Comparison of ENCODE assay signal across 8 mouse cellular contexts in the genomic region with DNA sequence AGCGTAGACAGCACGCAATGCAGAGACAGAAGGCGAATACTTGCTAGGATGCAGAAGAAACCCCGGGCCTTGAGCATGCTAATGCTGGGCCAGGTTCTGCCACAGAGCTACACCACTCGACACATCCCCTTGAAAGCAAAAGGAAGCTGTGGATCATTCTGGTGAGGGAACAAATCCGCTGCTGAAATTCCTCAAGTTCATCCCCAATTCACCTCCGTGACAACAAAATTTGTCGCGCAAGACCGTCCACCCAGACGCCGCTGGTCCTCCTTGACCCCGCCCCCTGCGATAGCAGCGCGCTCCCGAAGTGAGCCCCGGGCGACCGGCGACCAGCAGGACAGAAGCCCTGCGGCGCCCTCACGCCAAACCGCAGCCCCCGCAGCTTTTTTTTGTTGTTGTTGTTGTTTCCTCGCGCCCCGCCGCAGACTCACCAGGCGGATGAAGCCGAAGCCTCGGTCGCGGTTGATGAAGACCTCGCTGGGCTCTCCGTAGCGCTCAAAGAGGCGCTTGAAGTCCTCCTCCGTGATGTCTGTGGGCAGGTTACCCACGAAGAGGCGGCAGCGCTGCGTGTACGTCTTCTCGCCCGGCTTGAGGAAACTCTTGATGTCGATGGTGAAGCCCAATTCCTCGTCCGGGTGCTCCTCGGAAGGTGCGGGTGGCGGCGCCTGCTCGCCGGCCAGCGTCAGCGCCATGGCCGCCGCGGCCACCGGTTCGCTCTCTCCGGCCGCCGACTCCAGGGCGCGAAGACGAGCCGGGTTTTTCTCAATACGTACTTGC. TPM values are rescaled to one million over a fixed set of nuclear protein-coding genes. Genes with fewer than 3 reads are reported as not detected.
DNase-seq lines count a peak whose midpoint lies in the region; ATAC-seq and TF ChIP-seq lines count a peak whose summit lies in the region.

No protein-coding gene starts in this region.

- ATAC-seq in forebrain, embryonic 11.5 days (replicated peaks; ENCODE audit: low FRiP score), result peak; percentile 34
- peak; percentile 45 for ATAC-seq in heart, embryonic 16.5 days (replicated peaks; ENCODE audit: extremely low read depth, insufficient read depth, low FRiP score)
- ATAC-seq in liver, embryonic 15.5 days (ENCODE audit: insufficient read depth), result peak; percentile 58
- peak; percentile 43 for ATAC-seq in neural tube, embryonic 12.5 days (ENCODE audit: low FRiP score, low read depth)
- peak; percentile 53 for ATAC-seq in stomach, postnatal 0 days (ENCODE audit: low FRiP score, low TSS enrichment)

- H3K79me2 ChIP-seq in CH12.LX (replicated peaks; ENCODE audit: control insufficient read depth, extremely low read depth, insufficient read depth, poor library complexity, severe bottlenecking), result peaks cover 52% of the 10 kb centered on the region

- TF ChIP-seq EP300 in CH12.LX (IDR thresholded peaks at IDR 0.05; ENCODE audit: low read length), result no peak
- no peak for TF ChIP-seq EP300 in stomach, postnatal 0 days (optimal IDR thresholded peaks at IDR 0.05)

- DNase-seq in CH12.LX (ENCODE audit: extremely low read depth), result peak; percentile 41
- peak; percentile 55 for DNase-seq in c-Kit-positive CD71-positive TER-119-negative erythroid progenitor cells, embryonic 14.5 days (ENCODE audit: low read depth)
- peak; percentile 80 for DNase-seq in forebrain, embryonic 11.5 days (ENCODE audit: low spot score)
- peak; percentile 57 to 85 for DNase-seq in kidney, postnatal 36 days
- DNase-seq in stomach, postnatal 0 days (ENCODE audit: low spot score), result peak; percentile 76

- peaks cover 0 to 10% of the 10 kb centered on the region in 2 experiments for H3K36me3 ChIP-seq in CH12.LX (replicated peaks in 1 of 2; ENCODE audit: control insufficient read depth in 1 of 2, insufficient read depth in 1 of 2, low read length in 1 of 2)
- H3K36me3 ChIP-seq in forebrain, embryonic 11.5 days (ENCODE audit: control insufficient read depth, insufficient read depth, low read length), result no peaks in the 10 kb centered on the region
- H3K36me3 ChIP-seq in heart, embryonic 16.5 days (ENCODE audit: control insufficient read depth, insufficient read depth), result no peaks in the 10 kb centered on the region
- peaks cover 10% of the 10 kb centered on the region; the same call in 1 of the 2 replicates for H3K36me3 ChIP-seq in liver, embryonic 15.5 days (replicated peaks)
- no peaks in the 10 kb centered on the region for H3K36me3 ChIP-seq in neural tube, embryonic 12.5 days
- H3K36me3 ChIP-seq in stomach, postnatal 0 days (ENCODE audit: control insufficient read depth, insufficient read depth, low read length), result no peaks in the 10 kb centered on the region

- H3K4me3 ChIP-seq in CH12.LX (replicated peaks in 1 of 3; ENCODE audit: low read depth in 2 of 3, low read length in 2 of 3, poor library complexity in 1 of 3), result peak overlapping the region; percentile 89 to 99 (median 89)
- peak overlapping the region; percentile 95 for H3K4me3 ChIP-seq in forebrain, embryonic 11.5 days (ENCODE audit: low read depth, low read length)
- H3K4me3 ChIP-seq in heart, embryonic 16.5 days (ENCODE audit: low read length), result peak overlapping the region; percentile 77
- peak overlapping the region; percentile 86 for H3K4me3 ChIP-seq in liver, embryonic 15.5 days (replicated peaks)
- peak overlapping the region; percentile 93 for H3K4me3 ChIP-seq in neural tube, embryonic 12.5 days
- H3K4me3 ChIP-seq in stomach, postnatal 0 days (ENCODE audit: low read depth, low read length), result peak overlapping the region; percentile 83

- TF ChIP-seq CTCF in CH12.LX (conservative IDR thresholded peaks at IDR 0.05 in 1 of 2, IDR thresholded peaks at IDR 0.05 in 1 of 2; ENCODE audit: low read depth in 2 of 2, low read length in 2 of 2), result no peak
- no peak for TF ChIP-seq CTCF in stomach, postnatal 0 days (IDR thresholded peaks at IDR 0.05; ENCODE audit: low read depth)

- H3K27ac ChIP-seq in CH12.LX (ENCODE audit: insufficient read depth, low read depth), result peak overlapping the region; percentile 65
- H3K27ac ChIP-seq in forebrain, embryonic 11.5 days (ENCODE audit: low read depth, low read length), result peak overlapping the region; percentile 93
- H3K27ac ChIP-seq in heart, embryonic 16.5 days (ENCODE audit: low read length), result peak overlapping the region; percentile 91
- H3K27ac ChIP-seq in liver, embryonic 15.5 days (replicated peaks), result peak overlapping the region; percentile 93
- H3K27ac ChIP-seq in neural tube, embryonic 12.5 days, result peak overlapping the region; percentile 91
- H3K27ac ChIP-seq in stomach, postnatal 0 days (replicated peaks), result peak overlapping the region; percentile 96

- in situ Hi-C loops in CH12.LX (cut with MboI; ENCODE audit: low pct_ligation_motif_present, low pct_unique_long_range_greater_than_20kb, low sequenced_read_pairs), result loop anchor here (25.0 kb wide), 1 partner anchor 390 kb away; no protein-coding TSS in a partner anchor

- peak overlapping the region; percentile 79; the same call in 1 of the 2 replicates for H3K4me2 ChIP-seq in CH12.LX (ENCODE audit: insufficient read depth, low read depth, poor library complexity, severe bottlenecking)
- peak overlapping the region; percentile 61 for H3K4me2 ChIP-seq in forebrain, embryonic 11.5 days (ENCODE audit: low read depth, low read length, severe bottlenecking)
- peak overlapping the region; percentile 92 for H3K4me2 ChIP-seq in heart, embryonic 16.5 days (ENCODE audit: low read depth, low read length)
- H3K4me2 ChIP-seq in liver, embryonic 15.5 days, result peak overlapping the region; percentile 73
- H3K4me2 ChIP-seq in neural tube, embryonic 12.5 days (replicated peaks), result peak overlapping the region; percentile 73
- H3K4me2 ChIP-seq in stomach, postnatal 0 days (replicated peaks; ENCODE audit: low read depth), result peak overlapping the region; percentile 79

- dilution Hi-C loops in CH12.LX (cut with MboI; ENCODE audit: extremely low pct_ligation_motif_present, extremely low pct_unique_long_range_greater_than_20kb, low sequenced_read_pairs), result no loop called here

- under 1% methylated on average over 71 of the region's 71 CpGs for WGBS in forebrain, embryonic 11.5 days
- under 1% methylated on average over 71 of the region's 71 CpGs for WGBS in heart, embryonic 16.5 days
- under 1% methylated on average over 71 of the region's 71 CpGs for WGBS in liver, embryonic 15.5 days (ENCODE audit: insufficient replicate concordance)
- WGBS in neural tube, embryonic 12.5 days, result under 1% methylated on average over 71 of the region's 71 CpGs
- WGBS in stomach, postnatal 0 days, result under 1% methylated on average over 71 of the region's 71 CpGs

- no peak for TF ChIP-seq RAD21 in CH12.LX (IDR thresholded peaks at IDR 0.05; ENCODE audit: low read depth, low read length)

- no peaks in the 10 kb centered on the region for H3K27me3 ChIP-seq in CH12.LX (replicated peaks)
- H3K27me3 ChIP-seq in forebrain, embryonic 11.5 days (ENCODE audit: control insufficient read depth, insufficient read depth, low read length), result no peaks in the 10 kb centered on the region
- no peaks in the 10 kb centered on the region for H3K27me3 ChIP-seq in heart, embryonic 16.5 days (ENCODE audit: control insufficient read depth, insufficient read depth, low read length)
- no peaks in the 10 kb centered on the region for H3K27me3 ChIP-seq in liver, embryonic 15.5 days
- H3K27me3 ChIP-seq in neural tube, embryonic 12.5 days (replicated peaks), result no peaks in the 10 kb centered on the region
- H3K27me3 ChIP-seq in stomach, postnatal 0 days (ENCODE audit: control insufficient read depth, insufficient read depth, low read length), result no peaks in the 10 kb centered on the region

- no peaks in the 10 kb centered on the region for H3K9me3 ChIP-seq in CH12.LX (replicated peaks; ENCODE audit: low read length)
- no peaks in the 10 kb centered on the region for H3K9me3 ChIP-seq in forebrain, embryonic 11.5 days (ENCODE audit: control insufficient read depth, low read length)
- no peaks in the 10 kb centered on the region for H3K9me3 ChIP-seq in heart, embryonic 16.5 days (replicated peaks; ENCODE audit: control insufficient read depth, low read length)
- no peaks in the 10 kb centered on the region for H3K9me3 ChIP-seq in liver, embryonic 15.5 days (replicated peaks)
- no peaks in the 10 kb centered on the region for H3K9me3 ChIP-seq in neural tube, embryonic 12.5 days
- no peaks in the 10 kb centered on the region for H3K9me3 ChIP-seq in stomach, postnatal 0 days (ENCODE audit: control insufficient read depth, low read length)

- no peak for TF ChIP-seq POLR2A in CH12.LX (IDR thresholded peaks at IDR 0.05; ENCODE audit: low read depth, low read length)

- peaks cover 3 to 31% of the 10 kb centered on the region in 2 experiments; a peak in 2 of 4 replicates for H3K4me1 ChIP-seq in CH12.LX (ENCODE audit: control insufficient read depth in 1 of 2, insufficient read depth in 2 of 2)
- no peaks in the 10 kb centered on the region for H3K4me1 ChIP-seq in forebrain, embryonic 11.5 days (replicated peaks; ENCODE audit: control insufficient read depth, insufficient read depth, low read length)
- H3K4me1 ChIP-seq in heart, embryonic 16.5 days (ENCODE audit: control insufficient read depth, insufficient read depth, low read length), result peaks cover 18% of the 10 kb centered on the region
- peaks cover 50% of the 10 kb centered on the region for H3K4me1 ChIP-seq in liver, embryonic 15.5 days (replicated peaks)
- H3K4me1 ChIP-seq in neural tube, embryonic 12.5 days, result peaks cover 16% of the 10 kb centered on the region
- H3K4me1 ChIP-seq in stomach, postnatal 0 days (replicated peaks; ENCODE audit: control insufficient read depth, insufficient read depth), result no peaks in the 10 kb centered on the region

- H3K9ac ChIP-seq in CH12.LX (ENCODE audit: insufficient read depth, low read depth), result peak overlapping the region; percentile 94
- H3K9ac ChIP-seq in forebrain, embryonic 11.5 days (ENCODE audit: low read length), result peak overlapping the region; percentile 93
- H3K9ac ChIP-seq in heart, embryonic 16.5 days (ENCODE audit: low read length), result peak overlapping the region; percentile 87
- peak overlapping the region; percentile 97 for H3K9ac ChIP-seq in liver, embryonic 15.5 days
- peak overlapping the region; percentile 91 for H3K9ac ChIP-seq in neural tube, embryonic 12.5 days
- H3K9ac ChIP-seq in stomach, postnatal 0 days (ENCODE audit: low read length), result peak overlapping the region; percentile 84

RNA-seq across cellular contexts. Expression of a gene that starts 0.6 kb away (rescaled TPM):
- 45.7 and 46.9 TPM in 2 replicates for total RNA-seq in CH12.LX (2012; rRNA removed)
- total RNA-seq in CH12.LX (2014; rRNA removed), result 42.5 and 47.7 TPM in 2 replicates
- polyA plus RNA-seq in CH12.LX (2012; ENCODE audit: insufficient read length, low read depth), result 125 and 134 TPM in 2 replicates
- 66.6 and 67.3 TPM in 2 replicates for polyA plus RNA-seq in forebrain, embryonic 11.5 days (2014; fragmentation: Nextera tagmentation; extraction: Ambion mirVana)
- 16.1 and 19.6 TPM in 2 replicates for polyA plus RNA-seq in heart, embryonic 16.5 days (2015; fragmentation: Nextera tagmentation; extraction: Ambion mirVana)
- 7.9 and 9.6 TPM in 2 replicates for polyA plus RNA-seq in liver, embryonic 15.5 days (2015; fragmentation: Nextera tagmentation; extraction: Ambion mirVana)
- 46.1 and 47.2 TPM in 2 replicates for polyA plus RNA-seq in neural tube, embryonic 12.5 days (2016; fragmentation: Nextera tagmentation; extraction: Ambion mirVana)
- 11.3 and 11.8 TPM in 2 replicates for polyA plus RNA-seq in stomach, postnatal 0 days (2015; fragmentation: Nextera tagmentation; extraction: Ambion mirVana)

RNA-seq across cellular contexts. Expression of a gene that starts 34.0 kb away (rescaled TPM):
- 6.0 and 6.5 TPM in 2 replicates for total RNA-seq in CH12.LX (2012; rRNA removed)
- total RNA-seq in CH12.LX (2014; rRNA removed), result 12.1 and 15.5 TPM in 2 replicates
- 13.2 and 13.8 TPM in 2 replicates for polyA plus RNA-seq in CH12.LX (2012; ENCODE audit: insufficient read length, low read depth)
- 23.2 and 23.9 TPM in 2 replicates for polyA plus RNA-seq in forebrain, embryonic 11.5 days (2014; fragmentation: Nextera tagmentation; extraction: Ambion mirVana)
- polyA plus RNA-seq in heart, embryonic 16.5 days (2015; fragmentation: Nextera tagmentation; extraction: Ambion mirVana), result 18.2 and 19.2 TPM in 2 replicates
- polyA plus RNA-seq in liver, embryonic 15.5 days (2015; fragmentation: Nextera tagmentation; extraction: Ambion mirVana), result 7.8 and 8.0 TPM in 2 replicates
- polyA plus RNA-seq in neural tube, embryonic 12.5 days (2016; fragmentation: Nextera tagmentation; extraction: Ambion mirVana), result 33.3 and 36.3 TPM in 2 replicates
- polyA plus RNA-seq in stomach, postnatal 0 days (2015; fragmentation: Nextera tagmentation; extraction: Ambion mirVana), result 14.9 and 16.0 TPM in 2 replicates

Comparison
In these comparisons a context has a peak if more than half of its experiments do, and no peak if none do; other contexts are left out.
1. Peak in every context shown above with its lines: DNase-seq, ATAC-seq, H3K4me3 ChIP-seq and H3K27ac ChIP-seq.